Mouse (Mus musculus) small intestine, adult 2 months (tissue): ENCODE measurements around the gene Spats2. TPM values are rescaled to one million over a fixed set of nuclear protein-coding genes. Genes with fewer than 3 reads are reported as not detected.

ENCODE experiments used
- H3K27ac ChIP-seq: fragments of 200-500 bp; 2 replicates; pipeline ENCODE4 v1.5.1; 2012; ENCODE audit warnings: low read depth, low read length, control low read depth, inconsistent platforms; ENCODE audit not compliant: insufficient read depth
- H3K27me3 ChIP-seq: fragments of 200-500 bp; 2 replicates; pipeline ENCODE4 v1.6.1; 2012; ENCODE audit warnings: mild to moderate bottlenecking, moderate library complexity, low read length, inconsistent platforms; ENCODE audit not compliant: control insufficient read depth, insufficient read depth
- H3K36me3 ChIP-seq: fragments of 200-500 bp; 2 replicates; pipeline ENCODE4 v1.6.1; 2012; ENCODE audit warnings: mild to moderate bottlenecking, low read length, control low read depth, inconsistent platforms; ENCODE audit not compliant: control insufficient read depth, insufficient read depth
- H3K4me1 ChIP-seq: fragments of 200-500 bp; 2 replicates; pipeline ENCODE4 v1.6.1; 2012; ENCODE audit warnings: low read length, inconsistent platforms, mixed read lengths; ENCODE audit not compliant: control insufficient read depth, insufficient read depth, insufficient read length
- H3K4me3 ChIP-seq: fragments of 200-500 bp; 2 replicates; pipeline ENCODE4 v1.5.1; 2012; ENCODE audit warnings: low read depth, mild to moderate bottlenecking, control low read depth, inconsistent platforms, low read length, moderate library complexity
- CTCF ChIP-seq: fragments of 200-500 bp; IDR thresholded peaks from 2 replicates; pipeline ENCODE4 v1.5.1; 2012; ENCODE audit warnings: low read depth, mild to moderate bottlenecking, control low read depth, inconsistent platforms, low read length, moderate library complexity, mixed read lengths; ENCODE audit not compliant: insufficient replicate concordance, insufficient read length; ENCODE audit errors: extremely low read depth
- POLR2A ChIP-seq: fragments of 200-500 bp; IDR thresholded peaks from 2 replicates; pipeline ENCODE4 v1.6.1; 2012; ENCODE audit warnings: low read depth, mild to moderate bottlenecking, control low read depth, inconsistent platforms, low read length, moderate library complexity
- WGBS: fragments of 180-500 bp; shearing (Covaris S2); methylation state at CpG from one replicate; pipeline ENCODE4 v1.1.7; 2018; 5-methylcytosine and 5-hydroxymethylcytosine counted together
- polyA plus RNA-seq: library from polyadenylated mRNA; depleted of rRNA; stranded (reverse); fragments of >200 nt; gene quantifications from 2 replicates; pipeline ENCODE4 v1.2.3, GENCODE M21; 2012; rRNA removed

Gene Spats2
- polyA plus RNA-seq, 1 experiment: 3.9 TPM

- 42% methylated on average over 10 of the region's 10 CpGs for WGBS
- no peak for TF ChIP-seq CTCF
- TF ChIP-seq POLR2A: no peak
Measured at GRCm38 (mm10) chr15:99262702-99263101, 137.0 kb downstream of the Spats2 start.

More at GRCm38 (mm10) chr15:99262702-99263101, 137.0 kb downstream of the Spats2 start:
- Histone ChIP-seq H3K4me3 (no peak overlapping the region), H3K4me1 (peaks cover 14% of the 10 kb centered on the region; the same call in 1 of the 2 replicates), H3K36me3 (no peaks in the 10 kb centered on the region), H3K27me3 (no peaks in the 10 kb centered on the region), H3K27ac (no peak overlapping the region)

Other genes with a start within 250 kb of the Spats2 start
- 5.3 and 24.1 TPM in 2 replicates for gene Rhebl1, start 231.4 kb upstream of the Spats2 start, polyA plus RNA-seq
- 0.33 and 0.55 TPM in 2 replicates for gene Dhh, start 227.4 kb upstream of the Spats2 start, polyA plus RNA-seq
- 183 and 395 TPM in 2 replicates for gene Lmbr1l, start 207.7 kb upstream of the Spats2 start, polyA plus RNA-seq
- 455 and 523 TPM in 2 replicates for gene Tuba1b, start 191.4 kb upstream of the Spats2 start, polyA plus RNA-seq
- 1.2 and 23.9 TPM in 2 replicates for gene Gm49450, start 172.4 kb upstream of the Spats2 start, polyA plus RNA-seq
- gene Tuba1a, start 172.2 kb upstream of the Spats2 start, polyA plus RNA-seq: 99.6 and 116 TPM in 2 replicates
- 252 and 382 TPM in 2 replicates for gene Tuba1c, start 96.0 kb upstream of the Spats2 start, polyA plus RNA-seq
- gene Prph, start 70.7 kb upstream of the Spats2 start, polyA plus RNA-seq: 4.6 and 4.8 TPM in 2 replicates
- gene Troap, start 51.3 kb upstream of the Spats2 start, polyA plus RNA-seq: 5.3 and 9.0 TPM in 2 replicates
- not detected in 2 replicates for gene C1ql4, start 38.1 kb upstream of the Spats2 start, polyA plus RNA-seq
- 24.6 and 43.2 TPM in 2 replicates for gene Dnajc22, start 32.7 kb upstream of the Spats2 start, polyA plus RNA-seq
- gene Kcnh3, start 98.9 kb downstream of the Spats2 start, polyA plus RNA-seq: 0.56 and 3.0 TPM in 2 replicates
- gene Mcrs1, start 126.0 kb downstream of the Spats2 start, polyA plus RNA-seq: 46.5 and 96.6 TPM in 2 replicates
- gene Prpf40b, start 169.2 kb downstream of the Spats2 start, polyA plus RNA-seq: 14.4 and 20.8 TPM in 2 replicates
- gene Fam186b, start 170.0 kb downstream of the Spats2 start, polyA plus RNA-seq: not detected in 2 replicates
- gene Fmnl3, start 244.6 kb downstream of the Spats2 start, polyA plus RNA-seq: 4.2 and 8.2 TPM in 2 replicates